Mouse (Mus musculus): ENCODE measurements around the gene Teddm1b.

GRCm38 (mm10) chr1:153894201-153894893 lies 20.2 kb downstream of the Teddm1b start:
- TF ChIP-seq POLR2A (IDR thresholded peaks at IDR 0.05; ENCODE audit: low read depth, low read length) (no peak), CTCF (conservative IDR thresholded peaks at IDR 0.05; ENCODE audit: insufficient read depth, insufficient read length, low read depth, low read length) (no peak)
